Mouse (Mus musculus): ENCODE measurements around the gene Klrb1f.
"Not testable (repeated sequence)": the region's sequence is repeated elsewhere in the genome, so short reads cannot be mapped to it uniquely, and the experiment has no call there.

The Klrb1f gene

GRCm38 (mm10) chr6:129048857-129049473 is 3.3 kb downstream of the Klrb1f start:
- peak; percentile 7 to 13 for DNase-seq (ENCODE audit: low spot score in 2 of 2)

GRCm38 (mm10) chr6:129049596-129050251 is 4.0 kb downstream of the Klrb1f start:
- no peak for DNase-seq (ENCODE audit: low spot score in 2 of 2)

GRCm38 (mm10) chr6:129051086-129051485 is 5.4 kb downstream of the Klrb1f start:
- DNase-seq (ENCODE audit: low spot score in 2 of 2) = no peak

GRCm38 (mm10) chr6:129051731-129052130 is 6.0 kb downstream of the Klrb1f start:
- DNase-seq (ENCODE audit: low spot score in 2 of 2) = no peak

- DNase-seq (ENCODE audit: low spot score in 2 of 2) = no peak
Measured at GRCm38 (mm10) chr6:129056237-129056636, 10.5 kb downstream of the Klrb1f start.

- no peak for DNase-seq (ENCODE audit: low spot score in 2 of 2)
Measured at GRCm38 (mm10) chr6:129058013-129058412, 12.3 kb downstream of the Klrb1f start.

GRCm38 (mm10) chr6:129065407-129065806 is 19.7 kb downstream of the Klrb1f start:
- no peak for DNase-seq (ENCODE audit: low spot score in 2 of 2)

- DNase-seq (ENCODE audit: low spot score in 2 of 2) = no peak
Measured at GRCm38 (mm10) chr6:129065857-129066256, 20.2 kb downstream of the Klrb1f start.

GRCm38 (mm10) chr6:129066530-129066929 is 20.8 kb downstream of the Klrb1f start:
- no peak for DNase-seq (ENCODE audit: low spot score in 2 of 2)

- peak in 1 of 2 experiments; percentile 10 for DNase-seq (ENCODE audit: low spot score in 2 of 2)
Measured at GRCm38 (mm10) chr6:129066986-129067385, 21.3 kb downstream of the Klrb1f start.

GRCm38 (mm10) chr6:129085098-129085497 is 39.4 kb downstream of the Klrb1f start:
- no peak for DNase-seq (ENCODE audit: low spot score in 2 of 2)

- DNase-seq (ENCODE audit: low spot score in 2 of 2) = not testable (repeated sequence)
Measured at GRCm38 (mm10) chr6:129086031-129086430, 40.3 kb downstream of the Klrb1f start.

GRCm38 (mm10) chr6:129088161-129088560 is 42.5 kb downstream of the Klrb1f start:
- DNase-seq (ENCODE audit: low spot score in 2 of 2) = no peak

- DNase-seq (ENCODE audit: low spot score in 2 of 2) = not testable (repeated sequence)
Measured at GRCm38 (mm10) chr6:129088596-129088995, 42.9 kb downstream of the Klrb1f start.

GRCm38 (mm10) chr6:129095166-129095565 is 49.5 kb downstream of the Klrb1f start:
- DNase-seq (ENCODE audit: low spot score in 2 of 2) = no peak

GRCm38 (mm10) chr6:129097929-129098328 is 52.2 kb downstream of the Klrb1f start:
- no peak for DNase-seq (ENCODE audit: low spot score in 2 of 2)

GRCm38 (mm10) chr6:129100794-129101193 is 55.1 kb downstream of the Klrb1f start, which contains the start of gene Clec2e:
Clec2e (minus strand) TSS chr6:129100913.
- DNase-seq (ENCODE audit: low spot score in 2 of 2) = not testable (repeated sequence)

- DNase-seq (ENCODE audit: low spot score in 2 of 2) = no peak
Measured at GRCm38 (mm10) chr6:129101604-129102003, 55.9 kb downstream of the Klrb1f start.

- no peak for DNase-seq (ENCODE audit: low spot score in 2 of 2)
Measured at GRCm38 (mm10) chr6:129102858-129103555, 57.3 kb downstream of the Klrb1f start.
